Mouse (Mus musculus) CH12.LX (cell line): ENCODE data around the gene St6galnac6.

ENCODE experiments used
- CTCF ChIP-seq, 2 experiments: IDR thresholded peaks in 1 of 2; conservative IDR thresholded peaks in 1 of 2; 2 replicates each; pipeline ENCODE4 v1.5.1; 2011 to 2012; ENCODE audit warnings: low read depth in 2 of 2, low read length in 2 of 2, improper control_type of control experiment in 1 of 2, inconsistent platforms in 1 of 2, mild to moderate bottlenecking in 1 of 2, moderate library complexity in 1 of 2
- NRF1 ChIP-seq: IDR thresholded peaks from 2 replicates; pipeline ENCODE4 v1.6.1; 2014; ENCODE audit warnings: low read depth, mild to moderate bottlenecking, inconsistent platforms, low read length, improper control_type of control experiment, moderate library complexity
- POLR2A ChIP-seq: IDR thresholded peaks from 2 replicates; pipeline ENCODE4 v1.6.1; 2011; ENCODE audit warnings: low read depth, mild to moderate bottlenecking, improper control_type of control experiment, low read length
- POLR2AphosphoS2 ChIP-seq: IDR thresholded peaks from 2 replicates; pipeline ENCODE4 v1.6.1; 2011; ENCODE audit warnings: low read depth, low read length, improper control_type of control experiment
- RCOR1 ChIP-seq: conservative IDR thresholded peaks from 2 replicates; pipeline ENCODE4 v1.6.1; 2012; ENCODE audit warnings: low read depth, mild to moderate bottlenecking, inconsistent platforms, low read length, improper control_type of control experiment
- SMC3 ChIP-seq: IDR thresholded peaks from 2 replicates; pipeline ENCODE4 v1.6.1; 2011; ENCODE audit warnings: low read depth, low read length, improper control_type of control experiment
- ZNF384 ChIP-seq: IDR thresholded peaks from 2 replicates; pipeline ENCODE4 v1.6.1; 2012; ENCODE audit warnings: low read depth, low read length, improper control_type of control experiment, inconsistent platforms

DNA sequence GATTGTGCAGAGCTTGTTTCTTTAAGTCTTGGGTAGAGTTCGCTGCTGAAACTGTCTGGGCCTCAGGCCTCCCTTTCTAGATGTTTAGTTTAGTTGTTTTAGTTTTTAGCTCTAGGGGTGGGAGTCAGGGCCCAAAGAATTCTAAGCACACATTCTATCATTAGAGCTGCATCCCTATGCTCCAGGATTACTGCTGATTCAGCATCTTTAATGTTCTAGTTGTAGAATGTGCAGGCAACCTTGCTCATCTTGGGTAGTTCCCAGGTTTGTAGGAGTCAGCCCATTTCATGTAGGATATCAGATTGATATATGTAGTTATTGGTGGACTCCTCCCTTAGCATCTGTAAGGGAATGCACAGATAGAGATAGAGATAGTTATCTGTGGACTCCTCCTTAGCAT is 17.6 kb downstream of the St6galnac6 start:
- no peak for TF ChIP-seq NRF1
- TF ChIP-seq POLR2A = no peak
- no peak for TF ChIP-seq RCOR1
- no peak for TF ChIP-seq CTCF (conservative IDR thresholded peaks at IDR 0.05 in 1 of 2, IDR thresholded peaks at IDR 0.05 in 1 of 2; ENCODE audit: low read depth in 2 of 2, low read length in 2 of 2)
- TF ChIP-seq ZNF384 = no peak
- no peak for TF ChIP-seq POLR2AphosphoS2
- no peak for TF ChIP-seq SMC3
